Mouse (Mus musculus) G1E-ER4 (cell line): ENCODE measurements around the gene Pxn. TPM values are rescaled to one million over a fixed set of nuclear protein-coding genes. Genes with fewer than 3 reads are reported as not detected.

Source experiments
- GATA1 ChIP-seq: IDR thresholded peaks from one replicate; pipeline ENCODE4 v1.8.0; 2012; ENCODE audit warnings: low read length, inconsistent platforms
- polyA plus RNA-seq: library from polyadenylated mRNA; stranded (reverse); fragments of >175 nt; gene quantifications from 2 replicates; pipeline ENCODE4 v1.2.3, GENCODE M21; 2012

Pxn gene
- polyA plus RNA-seq, 1 experiment, result 44.1 TPM

- no peak for TF ChIP-seq GATA1
Measured at GRCm38 (mm10) chr5:115568681-115569080, 62.2 kb downstream of the Pxn start.

- TF ChIP-seq GATA1, result no peak
Measured at GRCm38 (mm10) chr5:115569308-115569707, 62.8 kb downstream of the Pxn start.

- TF ChIP-seq GATA1, result no peak
Measured at GRCm38 (mm10) chr5:115569721-115570120, 63.2 kb downstream of the Pxn start.

- no peak for TF ChIP-seq GATA1
Measured at GRCm38 (mm10) chr5:115571086-115571485, 64.6 kb downstream of the Pxn start.

GRCm38 (mm10) chr5:115572679-115573535 lies 66.4 kb downstream of the Pxn start:
- no peak for TF ChIP-seq GATA1

GRCm38 (mm10) chr5:115574992-115575391 lies 68.5 kb downstream of the Pxn start:
- no peak for TF ChIP-seq GATA1

- no peak for TF ChIP-seq GATA1
Measured at GRCm38 (mm10) chr5:115578922-115579321, 72.4 kb downstream of the Pxn start.

GRCm38 (mm10) chr5:115579363-115579762 lies 72.9 kb downstream of the Pxn start:
- TF ChIP-seq GATA1, result no peak

- TF ChIP-seq GATA1, result no peak
Measured at GRCm38 (mm10) chr5:115580229-115581001, 73.9 kb downstream of the Pxn start.

GRCm38 (mm10) chr5:115581662-115582061 lies 75.2 kb downstream of the Pxn start:
- TF ChIP-seq GATA1, result no peak

GRCm38 (mm10) chr5:115585616-115586015 lies 79.1 kb downstream of the Pxn start:
- no peak for TF ChIP-seq GATA1

GRCm38 (mm10) chr5:115586166-115586565 lies 79.7 kb downstream of the Pxn start:
- no peak for TF ChIP-seq GATA1

- no peak for TF ChIP-seq GATA1
Measured at GRCm38 (mm10) chr5:115586780-115587179, 80.3 kb downstream of the Pxn start.

GRCm38 (mm10) chr5:115591028-115591427 lies 84.6 kb downstream of the Pxn start:
- no peak for TF ChIP-seq GATA1

GRCm38 (mm10) chr5:115591506-115591905 lies 85.0 kb downstream of the Pxn start:
- TF ChIP-seq GATA1, result no peak

GRCm38 (mm10) chr5:115603561-115603960 lies 97.1 kb downstream of the Pxn start:
- TF ChIP-seq GATA1, result no peak

Other genes starting within 250 kb of the Pxn start
- 270 and 383 TPM in 2 replicates for gene Rnf10, start 233.8 kb upstream of the Pxn start, polyA plus RNA-seq
- gene Coq5, start 227.0 kb upstream of the Pxn start, polyA plus RNA-seq, result 23.8 and 27.3 TPM in 2 replicates
- gene Dynll1, start 205.7 kb upstream of the Pxn start, polyA plus RNA-seq, result 399 and 435 TPM in 2 replicates
- gene Srsf9, start 179.5 kb upstream of the Pxn start, polyA plus RNA-seq, result 146 and 183 TPM in 2 replicates
- gene Gatc, start 165.5 kb upstream of the Pxn start, polyA plus RNA-seq, result 16.0 and 21.8 TPM in 2 replicates
- 3.4 and 10.5 TPM in 2 replicates for gene Triap1, start 165.5 kb upstream of the Pxn start, polyA plus RNA-seq
- 2,043 and 2,441 TPM in 2 replicates for gene Cox6a1, start 157.7 kb upstream of the Pxn start, polyA plus RNA-seq
- 2.4 TPM in 2 replicates for gene Msi1, start 77.1 kb upstream of the Pxn start, polyA plus RNA-seq
- gene Pla2g1b, start 40.4 kb upstream of the Pxn start, polyA plus RNA-seq, result not detected in 2 replicates
- 6.3 and 9.5 TPM in 2 replicates for gene Sirt4, start 22.0 kb upstream of the Pxn start, polyA plus RNA-seq
- gene Rplp0, start 52.8 kb downstream of the Pxn start, polyA plus RNA-seq, result 976 and 1,161 TPM in 2 replicates
- gene Gcn1l1, start 58.6 kb downstream of the Pxn start, polyA plus RNA-seq, result 110 and 131 TPM in 2 replicates
- gene Rab35, start 125.2 kb downstream of the Pxn start, polyA plus RNA-seq, result 77.6 and 89.0 TPM in 2 replicates
- gene Bicdl1, start 224.9 kb downstream of the Pxn start, polyA plus RNA-seq, result 6.0 and 7.3 TPM in 2 replicates